Mouse (Mus musculus) mouse embryonic stem cell (cell line): Measurements from ENCODE around the gene Wnt7a.

Experiments used
- in situ Hi-C, 2 experiments: fragments of 300-500 bp; cut with MboI; formaldehyde crosslinking; loops; 1 replicate in 1 of 2; 3 replicates in 1 of 2; pipeline ENCODE4 v1.14.3; 2019 to 2020; ENCODE audit warnings: low sequenced_read_pairs in 2 of 2, low pct_unique_long_range_greater_than_20kb in 1 of 2, mixed read lengths in 1 of 2; ENCODE audit not compliant: unreplicated experiment in 1 of 2

Gene Wnt7a

DNA sequence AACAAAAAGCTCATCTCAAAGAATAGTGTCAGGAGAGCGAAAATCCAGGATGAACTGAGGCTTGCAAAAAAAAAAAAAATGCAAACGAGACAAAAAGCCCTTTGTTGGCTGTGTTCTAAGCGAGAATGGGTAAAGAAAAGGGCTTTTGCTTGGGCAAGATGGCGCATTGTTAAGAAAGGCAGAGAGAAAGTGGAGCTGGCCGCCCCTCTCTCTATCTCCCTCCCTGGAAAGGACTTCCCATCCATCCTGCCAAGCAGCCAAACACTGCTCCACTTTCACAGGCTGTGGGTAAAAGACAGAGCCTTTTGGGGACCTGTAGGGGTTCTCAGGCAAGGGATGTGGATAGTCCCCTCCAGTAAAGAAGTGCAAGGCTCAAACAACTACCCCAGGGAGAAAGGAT, 9.6 kb downstream of the Wnt7a start:
- in situ Hi-C loops, result no loop called here

GRCm38 (mm10) chr6:91400514-91400913, 10.6 kb downstream of the Wnt7a start:
- in situ Hi-C loops, result no loop called here

- in situ Hi-C loops, result no loop called here
Measured at GRCm38 (mm10) chr6:91392475-91393174, 18.5 kb downstream of the Wnt7a start.

GRCm38 (mm10) chr6:91389141-91389540, 22.0 kb downstream of the Wnt7a start:
- in situ Hi-C loops, result no loop called here

GRCm38 (mm10) chr6:91384415-91384814, 26.7 kb downstream of the Wnt7a start:
- in situ Hi-C loops, result no loop called here

GRCm38 (mm10) chr6:91383871-91384270, 27.3 kb downstream of the Wnt7a start:
- in situ Hi-C loops, result no loop called here

GRCm38 (mm10) chr6:91383303-91383702, 27.9 kb downstream of the Wnt7a start:
- in situ Hi-C loops, result no loop called here

DNA sequence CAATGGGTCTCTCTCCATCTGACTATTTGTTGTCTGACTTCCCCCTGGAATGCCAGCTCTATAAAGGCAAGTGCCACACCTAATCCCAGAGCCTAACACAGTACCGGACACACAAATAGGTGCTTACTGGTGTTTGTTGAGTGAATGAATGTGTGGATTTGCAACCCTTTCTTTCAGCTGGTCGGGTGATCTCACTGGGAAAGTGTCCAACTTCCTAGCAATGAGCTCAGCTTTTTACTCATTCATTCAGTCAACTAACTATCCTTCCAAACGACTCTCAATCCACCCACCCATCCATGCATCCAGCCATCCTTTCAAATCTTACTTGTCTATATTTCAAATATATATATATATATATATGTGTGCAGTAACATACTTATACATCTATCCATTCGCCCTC, 31.3 kb downstream of the Wnt7a start:
- in situ Hi-C loops, result no loop called here

DNA sequence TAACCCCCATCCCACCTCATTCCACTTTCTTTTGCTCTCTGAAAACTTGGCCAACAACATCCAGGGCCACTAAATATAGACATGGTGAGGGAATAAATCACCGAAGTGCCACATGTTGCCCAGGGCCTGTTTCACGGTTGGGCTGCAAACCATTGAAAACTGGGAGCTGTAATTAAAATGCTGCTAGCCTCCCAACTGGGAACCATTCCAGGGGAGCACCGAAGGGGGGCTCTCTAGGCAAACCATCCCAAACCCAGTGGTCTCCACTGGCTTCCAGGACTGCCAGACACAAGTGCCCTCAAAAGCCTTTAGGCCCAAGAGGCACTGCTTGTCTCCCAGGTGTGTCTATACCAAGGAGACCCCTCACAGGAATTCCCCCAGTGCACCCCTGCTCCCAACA, 31.9 kb downstream of the Wnt7a start:
- in situ Hi-C loops, result no loop called here

DNA sequence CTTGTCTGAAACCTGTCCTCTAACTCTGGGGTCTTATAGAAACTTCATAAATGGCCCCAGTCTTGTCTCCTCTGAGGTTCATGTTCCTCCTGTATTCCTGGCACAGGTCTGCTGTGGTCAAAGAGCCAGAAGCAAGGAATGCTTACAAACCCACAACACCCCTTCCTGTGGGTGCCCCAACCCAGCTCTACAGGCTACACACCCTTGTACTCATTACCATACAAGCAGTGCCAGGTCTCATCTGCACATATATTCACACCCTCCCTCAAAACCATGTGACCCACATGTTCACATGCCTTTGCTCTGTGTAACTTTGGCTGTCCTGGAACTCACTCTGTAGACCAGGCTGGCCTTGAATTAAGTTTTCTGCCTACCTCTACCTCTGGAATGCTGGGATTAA, 38.2 kb downstream of the Wnt7a start:
- in situ Hi-C loops, result no loop called here

- in situ Hi-C loops, result no loop called here
Measured at GRCm38 (mm10) chr6:91372586-91372971, 38.6 kb downstream of the Wnt7a start.

- in situ Hi-C loops, result no loop called here
Measured at GRCm38 (mm10) chr6:91371912-91372585, 39.1 kb downstream of the Wnt7a start.

GRCm38 (mm10) chr6:91366781-91367180, 44.4 kb downstream of the Wnt7a start:
- in situ Hi-C loops, result no loop called here

DNA sequence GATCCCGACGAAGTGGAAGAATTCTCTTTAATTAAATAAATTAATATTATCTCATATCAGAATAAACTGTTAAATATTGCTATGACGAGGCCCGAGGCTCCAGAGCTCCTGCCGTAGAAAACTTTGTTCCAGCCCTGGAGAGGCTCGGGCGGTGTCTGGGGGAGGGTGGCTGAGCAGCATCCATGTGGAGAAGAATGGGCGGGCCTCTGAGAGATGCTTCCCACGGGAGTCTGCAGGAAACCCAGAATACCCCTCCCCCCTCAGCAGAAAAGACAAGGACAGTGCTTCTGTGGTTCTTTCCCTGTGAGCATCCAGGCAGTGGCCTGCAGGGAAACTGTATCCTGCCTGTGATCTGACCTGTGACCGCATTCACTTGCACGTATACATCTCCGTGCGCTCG, 45.7 kb downstream of the Wnt7a start:
- in situ Hi-C loops, result no loop called here

DNA sequence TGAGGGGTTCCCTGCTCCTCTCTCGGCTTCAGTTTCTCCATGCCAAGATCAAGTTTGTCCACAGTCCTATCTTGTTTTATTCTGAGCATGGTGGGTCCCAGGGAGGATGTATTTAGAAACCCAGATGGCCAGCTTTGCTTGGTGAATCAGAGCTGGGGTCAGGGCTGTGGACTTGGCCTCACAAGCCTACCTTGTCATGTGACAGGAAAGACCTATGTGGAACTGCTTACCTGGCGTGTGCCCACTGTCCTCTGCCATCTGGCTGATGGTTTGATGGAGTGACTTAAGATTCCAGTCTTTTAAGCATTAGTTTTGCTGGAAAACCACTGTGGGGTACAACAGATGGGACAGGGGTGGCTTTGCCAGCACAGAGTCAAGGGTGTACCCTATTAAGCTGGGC, 48.4 kb downstream of the Wnt7a start:
- in situ Hi-C loops, result no loop called here

DNA sequence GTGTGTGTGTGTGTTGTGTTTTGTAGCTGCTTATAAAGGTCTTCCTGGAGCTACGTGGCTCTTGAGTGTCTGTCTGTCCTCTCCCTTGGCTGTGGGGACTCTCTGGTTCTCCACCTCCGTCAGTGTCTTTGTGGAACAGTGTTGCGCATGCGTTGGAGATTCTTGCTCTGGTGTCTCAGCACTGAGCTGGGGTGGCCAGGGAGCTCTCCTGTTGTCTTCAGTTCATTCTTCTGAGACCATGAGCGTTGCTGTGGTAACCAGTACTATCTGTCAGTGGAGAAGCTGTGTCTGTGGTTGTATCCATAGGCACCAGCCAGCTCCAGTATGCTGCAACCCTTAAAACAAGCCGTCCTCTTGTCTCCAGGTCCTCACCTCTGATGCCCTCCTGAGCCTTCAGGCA, 50.2 kb downstream of the Wnt7a start:
- in situ Hi-C loops, result no loop called here

- in situ Hi-C loops, result no loop called here
Measured at GRCm38 (mm10) chr6:91360371-91360690, 50.8 kb downstream of the Wnt7a start.

DNA sequence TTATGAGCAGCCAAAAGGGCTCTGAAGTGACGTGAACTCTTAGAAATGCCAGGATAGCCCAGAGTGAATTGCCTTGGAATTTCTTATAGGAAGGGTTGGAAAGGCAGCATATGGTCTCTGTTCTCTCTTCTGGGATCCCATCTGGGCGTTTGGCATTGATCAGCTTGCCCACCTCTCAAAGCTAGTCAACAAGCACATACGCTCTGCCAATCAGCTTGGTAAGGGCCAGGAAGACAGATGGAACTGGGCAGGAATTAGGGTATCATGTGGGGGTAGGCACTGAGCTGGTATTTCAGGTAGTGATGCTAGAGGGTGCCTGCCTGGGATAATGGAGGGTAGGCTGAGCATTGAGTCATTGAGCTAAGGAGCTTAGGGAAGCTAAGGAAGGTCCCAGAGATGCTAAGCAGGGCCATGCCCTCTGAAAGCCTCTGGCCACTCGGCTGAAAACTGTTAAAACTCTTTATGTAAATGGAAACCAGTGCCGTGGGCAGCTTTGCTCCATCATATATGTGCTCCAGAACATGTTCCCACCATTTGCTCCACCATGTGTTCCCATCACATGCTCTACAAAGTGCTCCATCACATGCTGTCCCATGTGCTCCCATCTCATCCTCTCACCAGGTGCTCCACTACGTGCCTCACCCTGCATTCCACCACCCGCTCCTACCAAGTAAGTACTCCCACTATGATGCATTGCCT, 51.3 kb downstream of the Wnt7a start:
- in situ Hi-C loops, result no loop called here

GRCm38 (mm10) chr6:91358866-91359656, 52.1 kb downstream of the Wnt7a start:
- in situ Hi-C loops, result no loop called here
